Mouse (Mus musculus): ENCODE measurements around the gene Pcdh9. TPM values are rescaled to one million over a fixed set of nuclear protein-coding genes. Genes with fewer than 3 reads are reported as not detected.

The Pcdh9 gene
- polyA plus RNA-seq, 1 experiment from 2014 or later, result 59.7 TPM

DNA sequence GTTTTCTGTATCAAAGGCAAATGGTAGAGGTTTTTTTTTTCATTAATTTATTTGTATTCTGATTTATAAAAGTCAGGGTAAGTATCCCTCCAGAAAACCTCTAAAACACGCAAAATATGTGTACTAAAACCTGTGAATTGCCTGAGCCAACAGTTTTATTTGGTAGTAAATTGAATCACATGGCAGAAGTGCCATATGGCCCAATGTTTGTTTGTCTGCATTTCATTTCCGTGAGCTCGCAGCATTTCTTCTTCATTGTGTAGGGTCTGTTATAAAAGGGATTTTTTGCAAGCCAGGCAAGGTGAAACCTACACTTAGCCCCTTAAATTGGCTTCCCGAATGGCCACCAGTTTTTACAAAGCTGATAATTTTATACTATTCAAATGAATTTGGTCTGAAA is 104.2 kb downstream of the Pcdh9 start:
- no peak overlapping the region for H3K27ac ChIP-seq
- no peaks in the 10 kb centered on the region for H3K4me1 ChIP-seq
- no peaks in the 10 kb centered on the region for H3K36me3 ChIP-seq
- 68% methylated on average over 4 of the region's 4 CpGs for WGBS
- H3K4me3 ChIP-seq, result no peak overlapping the region
- H3K27me3 ChIP-seq, result no peaks in the 10 kb centered on the region
- no peak for ATAC-seq (ENCODE audit: insufficient number of reproducible peaks, insufficient read depth, low FRiP score, low TSS enrichment, low read depth)
- H3K9me3 ChIP-seq, result no peaks in the 10 kb centered on the region
- no peak overlapping the region for H3K4me2 ChIP-seq
- H3K9ac ChIP-seq, result no peak overlapping the region

DNA sequence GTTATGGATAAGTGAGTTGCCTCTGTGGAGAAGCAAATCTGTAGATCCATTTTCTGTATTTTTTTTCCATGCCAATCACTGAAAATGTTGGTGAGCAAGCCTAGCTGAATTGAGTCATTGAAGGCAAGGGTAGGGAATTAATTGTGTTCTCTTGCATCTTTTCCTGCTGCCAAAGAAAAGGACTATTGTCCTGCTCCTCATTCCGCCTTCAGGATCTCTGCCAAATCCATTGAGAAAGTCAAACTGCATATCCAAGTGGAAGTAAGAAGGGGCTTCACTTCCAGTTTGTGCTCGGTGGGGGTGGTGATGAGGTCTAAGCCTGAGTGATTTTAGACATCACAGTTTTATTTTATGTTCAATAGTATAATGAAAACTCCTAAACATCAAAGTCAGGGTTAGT is 105.4 kb downstream of the Pcdh9 start:
- Histone ChIP-seq H3K4me2 (no peak overlapping the region), H3K4me3 (no peak overlapping the region), H3K9me3 (no peaks in the 10 kb centered on the region), H3K27ac (no peak overlapping the region), H3K27me3 (no peaks in the 10 kb centered on the region), H3K36me3 (no peaks in the 10 kb centered on the region), H3K9ac (no peak overlapping the region), H3K4me1 (no peaks in the 10 kb centered on the region)
- WGBS, result 31% methylated on average over 2 of the region's 2 CpGs
- ATAC-seq (ENCODE audit: insufficient number of reproducible peaks, insufficient read depth, low FRiP score, low TSS enrichment, low read depth), result no peak

DNA sequence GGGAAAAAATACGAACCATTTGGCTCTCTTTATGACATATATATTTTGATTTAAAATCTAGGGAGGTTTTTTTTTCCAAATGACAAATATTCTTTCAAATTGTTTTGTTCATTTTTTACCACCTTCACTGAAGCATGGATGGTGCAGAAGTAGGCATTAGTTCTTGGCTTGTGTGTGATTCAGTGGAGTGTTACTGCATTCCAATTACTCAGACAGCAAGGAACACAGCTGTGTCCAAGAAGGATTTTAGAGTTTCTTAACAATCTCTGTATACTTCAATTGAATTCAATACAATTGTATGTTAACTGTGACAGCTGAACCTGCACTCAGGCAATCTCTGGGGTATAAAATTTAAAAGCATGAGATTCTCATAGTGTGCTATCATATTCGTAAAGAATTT is 127.6 kb downstream of the Pcdh9 start:
- Histone ChIP-seq H3K27me3 (no peaks in the 10 kb centered on the region), H3K9me3 (no peaks in the 10 kb centered on the region), H3K4me3 (no peak overlapping the region), H3K9ac (no peak overlapping the region), H3K36me3 (no peaks in the 10 kb centered on the region), H3K27ac (no peak overlapping the region), H3K4me1 (no peaks in the 10 kb centered on the region), H3K4me2 (no peak overlapping the region)
- WGBS, result 72% methylated on average over 2 of the region's 2 CpGs
- ATAC-seq (ENCODE audit: insufficient number of reproducible peaks, insufficient read depth, low FRiP score, low TSS enrichment, low read depth), result no peak

DNA sequence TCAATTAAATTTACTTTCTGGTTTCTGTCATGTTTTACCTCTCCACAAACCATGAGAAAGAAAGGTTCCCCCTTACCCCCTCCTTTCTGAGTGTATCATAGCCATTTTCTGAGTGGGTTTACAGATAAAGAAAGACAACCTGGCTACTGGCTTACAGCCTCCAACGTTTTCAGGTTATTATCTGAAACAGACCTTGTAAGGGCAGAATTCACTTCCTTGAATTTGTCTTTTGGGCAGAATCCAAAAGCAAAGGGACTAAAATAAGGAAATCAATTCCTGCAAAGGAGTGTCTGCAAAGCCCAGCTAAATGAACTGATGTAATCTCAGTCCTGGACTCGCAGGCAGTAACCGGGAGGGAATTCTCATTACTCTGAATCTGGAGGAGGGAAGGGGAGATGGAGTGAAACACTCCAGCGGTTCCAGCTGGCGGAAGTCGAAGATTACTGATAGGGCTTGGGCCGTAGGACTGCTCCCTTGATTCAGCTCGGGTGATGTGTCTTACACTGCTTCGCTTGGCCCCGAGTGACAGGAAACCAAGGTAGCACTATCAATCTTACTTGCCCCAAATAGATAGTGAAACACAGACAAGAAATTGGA is 156.3 kb downstream of the Pcdh9 start:
- H3K9ac ChIP-seq, result no peak overlapping the region
- no peak for ATAC-seq (ENCODE audit: insufficient number of reproducible peaks, insufficient read depth, low FRiP score, low TSS enrichment, low read depth)
- no peaks in the 10 kb centered on the region for H3K4me1 ChIP-seq
- H3K4me2 ChIP-seq, result no peak overlapping the region
- no peaks in the 10 kb centered on the region for H3K36me3 ChIP-seq
- H3K4me3 ChIP-seq, result no peak overlapping the region
- H3K27me3 ChIP-seq, result no peaks in the 10 kb centered on the region
- no peak overlapping the region for H3K27ac ChIP-seq
- WGBS, result 56% methylated on average over 10 of the region's 10 CpGs
- no peaks in the 10 kb centered on the region for H3K9me3 ChIP-seq

DNA sequence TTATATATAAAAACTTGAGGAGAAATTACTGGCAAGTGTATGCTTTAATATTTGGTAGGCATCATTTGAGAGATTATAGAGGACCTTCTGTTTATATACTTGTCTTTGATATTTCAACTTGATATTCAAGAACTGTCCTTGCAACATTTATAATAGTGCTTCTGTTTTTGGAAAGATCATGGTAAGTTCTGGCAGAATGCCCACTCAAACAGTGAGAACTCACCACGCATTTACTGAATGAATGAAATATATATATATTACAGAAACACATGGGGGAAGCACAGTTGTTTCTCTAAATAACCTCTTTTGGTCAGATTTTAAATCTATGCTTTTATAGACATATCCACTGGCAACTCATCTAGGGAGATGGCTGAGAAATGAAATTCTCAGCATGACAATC is 164.7 kb downstream of the Pcdh9 start:
- Histone ChIP-seq H3K36me3 (no peaks in the 10 kb centered on the region), H3K9me3 (no peaks in the 10 kb centered on the region), H3K27me3 (no peaks in the 10 kb centered on the region), H3K4me3 (no peak overlapping the region), H3K4me1 (no peaks in the 10 kb centered on the region), H3K27ac (no peak overlapping the region), H3K9ac (no peak overlapping the region), H3K4me2 (no peak overlapping the region)
- no peak for ATAC-seq (ENCODE audit: insufficient number of reproducible peaks, insufficient read depth, low FRiP score, low TSS enrichment, low read depth)
- 58% methylated on average over 1 of the region's 1 CpGs for WGBS

DNA sequence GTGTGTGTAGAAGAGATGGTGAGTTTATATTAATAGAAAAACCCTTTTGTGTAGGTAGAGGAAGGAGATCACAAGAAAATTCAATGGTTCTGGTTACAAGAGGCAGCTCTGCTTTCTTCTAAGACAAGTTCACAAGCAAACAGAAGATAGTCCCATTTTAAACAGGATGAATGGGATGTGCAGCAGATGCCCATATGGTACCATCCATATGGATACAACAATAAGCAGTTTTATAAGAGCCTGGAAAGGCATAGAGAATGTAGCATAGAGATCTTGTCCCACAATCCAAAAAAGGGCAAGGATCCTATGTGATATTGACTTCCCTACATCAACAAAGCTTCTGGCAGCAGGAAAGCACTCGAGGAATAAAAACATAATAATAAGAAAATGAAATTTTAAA is 171.3 kb downstream of the Pcdh9 start:
- H3K9me3 ChIP-seq, result no peaks in the 10 kb centered on the region
- H3K4me2 ChIP-seq, result no peak overlapping the region
- 64% methylated on average over 1 of the region's 1 CpGs for WGBS
- no peaks in the 10 kb centered on the region for H3K36me3 ChIP-seq
- H3K9ac ChIP-seq, result no peak overlapping the region
- no peaks in the 10 kb centered on the region for H3K4me1 ChIP-seq
- no peaks in the 10 kb centered on the region for H3K27me3 ChIP-seq
- no peak overlapping the region for H3K27ac ChIP-seq
- H3K4me3 ChIP-seq, result no peak overlapping the region
- ATAC-seq (ENCODE audit: insufficient number of reproducible peaks, insufficient read depth, low FRiP score, low TSS enrichment, low read depth), result no peak

DNA sequence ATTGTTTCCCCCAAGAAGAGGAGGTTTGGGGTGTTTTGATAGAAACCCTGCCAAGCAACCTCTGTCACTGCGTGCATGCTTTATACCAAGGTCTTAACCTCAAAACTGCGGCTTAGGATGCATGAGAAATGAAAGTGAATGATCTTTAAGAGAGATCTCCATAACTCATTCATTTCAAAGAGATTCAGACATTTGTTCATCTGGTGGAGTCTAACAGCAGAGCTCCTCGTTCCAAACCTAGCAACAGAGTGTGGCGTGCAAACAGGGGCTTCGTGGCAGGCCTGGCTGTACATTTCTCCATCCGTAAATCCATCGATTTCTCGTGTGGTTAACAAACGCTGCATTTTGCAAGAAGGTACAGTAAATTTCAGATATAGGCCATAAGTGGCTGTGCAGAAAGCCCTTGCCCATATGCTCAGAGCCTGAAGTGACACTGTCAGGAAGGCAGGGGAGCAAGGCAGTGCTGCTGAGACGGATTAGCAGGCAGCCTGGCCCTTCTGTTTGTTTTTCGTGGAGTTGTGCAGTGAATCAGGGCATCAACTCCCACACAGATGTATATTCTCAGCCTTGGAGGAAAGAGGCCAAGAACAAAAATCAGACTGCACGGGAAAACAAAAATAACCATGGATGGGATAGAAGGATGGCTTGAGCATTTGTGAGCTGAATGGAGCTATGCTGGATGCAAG is 177.1 kb downstream of the Pcdh9 start:
- no peaks in the 10 kb centered on the region for H3K27me3 ChIP-seq
- no peaks in the 10 kb centered on the region for H3K36me3 ChIP-seq
- H3K4me1 ChIP-seq, result 0 out of 2 replicates have a peak, but pooled peaks cover 3% of the 10 kb centered on the region
- H3K9ac ChIP-seq, result no peak overlapping the region
- no peak for ATAC-seq (ENCODE audit: insufficient number of reproducible peaks, insufficient read depth, low FRiP score, low TSS enrichment, low read depth)
- H3K4me3 ChIP-seq, result no peak overlapping the region
- no peaks in the 10 kb centered on the region for H3K9me3 ChIP-seq
- WGBS, result 78% methylated on average over 12 of the region's 12 CpGs
- H3K27ac ChIP-seq, result no peak overlapping the region
- H3K4me2 ChIP-seq, result no peak overlapping the region

DNA sequence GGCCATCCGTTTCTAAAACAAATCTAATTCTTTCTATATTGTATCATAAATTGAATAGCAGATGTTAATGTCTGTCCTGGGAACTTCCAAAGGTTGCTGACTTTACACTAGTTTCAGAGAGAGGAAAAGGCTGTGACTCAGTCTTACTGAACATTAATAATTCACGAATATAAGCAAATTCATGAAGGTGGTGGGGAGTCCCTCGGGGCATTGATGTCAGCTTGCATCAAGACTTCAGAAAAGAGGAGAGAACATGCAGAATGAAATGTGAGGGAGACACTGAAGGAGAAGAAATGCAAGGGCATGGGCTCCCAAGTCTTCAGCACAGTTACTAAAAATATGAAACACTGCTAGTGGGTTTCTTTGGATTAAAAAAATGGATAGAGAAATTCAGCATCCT is 181.8 kb downstream of the Pcdh9 start:
- 0 out of 2 replicates have a peak, but pooled peaks cover 3% of the 10 kb centered on the region for H3K4me1 ChIP-seq
- 60% methylated on average over 3 of the region's 3 CpGs for WGBS
- no peak for ATAC-seq (ENCODE audit: insufficient number of reproducible peaks, insufficient read depth, low FRiP score, low TSS enrichment, low read depth)

DNA sequence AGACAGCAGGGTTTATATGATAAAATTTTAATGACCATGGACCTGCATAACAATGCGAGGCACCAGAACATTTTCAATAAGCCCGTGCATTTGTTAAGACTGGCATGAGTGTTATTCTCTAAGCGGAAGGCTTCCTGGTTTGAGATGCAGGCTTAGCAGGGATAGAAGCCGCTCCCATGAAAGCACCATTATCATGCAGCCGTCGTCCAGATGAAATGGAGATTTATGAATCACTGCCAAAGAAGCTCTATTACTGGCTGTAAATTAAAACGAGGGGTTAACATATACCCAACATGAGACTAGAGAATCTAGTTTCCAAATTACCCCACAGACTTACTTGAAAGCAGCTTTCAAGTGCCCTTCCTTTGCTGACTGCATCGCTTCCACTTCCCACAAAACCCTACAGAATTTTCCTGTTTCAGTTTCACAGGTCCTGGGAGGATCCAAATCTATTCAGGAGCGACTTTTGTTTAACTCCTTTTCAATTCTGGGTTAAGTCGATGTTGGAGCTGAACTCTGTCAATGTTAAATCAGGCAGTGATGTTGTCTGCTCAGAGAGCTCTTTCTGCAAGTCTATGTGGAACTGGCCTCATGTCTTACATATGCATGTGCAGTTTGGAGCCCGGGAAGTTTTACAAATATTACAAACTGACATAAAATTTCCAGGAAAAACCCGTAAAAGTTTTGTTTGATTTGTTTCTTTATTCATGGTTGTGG is 188.9 kb downstream of the Pcdh9 start:
- H3K4me3 ChIP-seq, result no peak overlapping the region
- no peaks in the 10 kb centered on the region for H3K9me3 ChIP-seq
- H3K27ac ChIP-seq, result no peak overlapping the region
- no peaks in the 10 kb centered on the region for H3K36me3 ChIP-seq
- H3K4me1 ChIP-seq, result no peaks in the 10 kb centered on the region
- 56% methylated on average over 12 of the region's 12 CpGs for WGBS
- ATAC-seq (ENCODE audit: insufficient number of reproducible peaks, insufficient read depth, low FRiP score, low TSS enrichment, low read depth), result no peak
- peak overlapping the region; percentile 26; the same call in 1 of the 2 replicates for H3K4me2 ChIP-seq
- no peaks in the 10 kb centered on the region for H3K27me3 ChIP-seq
- no peak overlapping the region for H3K9ac ChIP-seq

More for the DNA sequence above, 181.8 kb downstream of the Pcdh9 start:
- Histone ChIP-seq H3K4me2 (no peak overlapping the region), H3K27ac (no peak overlapping the region), H3K36me3 (no peaks in the 10 kb centered on the region), H3K4me3 (no peak overlapping the region), H3K27me3 (no peaks in the 10 kb centered on the region), H3K9ac (no peak overlapping the region), H3K9me3 (no peaks in the 10 kb centered on the region)

DNA sequence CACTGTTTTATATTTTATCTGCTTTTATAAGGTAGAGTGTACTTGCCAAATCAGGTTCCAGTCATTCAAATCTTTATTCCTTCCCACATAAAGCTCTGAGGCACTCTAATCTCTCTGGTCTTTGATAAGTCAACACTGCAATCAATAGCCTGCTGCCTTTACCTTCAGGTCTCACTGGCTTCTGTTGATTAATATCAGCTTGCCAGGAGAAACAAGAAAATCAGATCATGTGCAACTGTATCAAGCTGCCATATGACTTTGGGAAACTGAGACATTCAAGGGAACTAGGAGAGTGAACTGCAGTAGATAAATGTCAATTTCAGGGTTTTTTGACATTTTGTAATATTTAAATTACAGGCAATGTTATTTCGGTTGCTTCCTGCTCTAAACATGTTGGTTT is 189.6 kb downstream of the Pcdh9 start:
- Histone ChIP-seq H3K27ac (no peak overlapping the region), H3K36me3 (no peaks in the 10 kb centered on the region), H3K9me3 (no peaks in the 10 kb centered on the region), H3K4me2 (no peak overlapping the region), H3K9ac (no peak overlapping the region), H3K4me1 (no peaks in the 10 kb centered on the region), H3K27me3 (no peaks in the 10 kb centered on the region), H3K4me3 (no peak overlapping the region)
- ATAC-seq (ENCODE audit: insufficient number of reproducible peaks, insufficient read depth, low FRiP score, low TSS enrichment, low read depth), result no peak
- 69% methylated on average over 1 of the region's 1 CpGs for WGBS

DNA sequence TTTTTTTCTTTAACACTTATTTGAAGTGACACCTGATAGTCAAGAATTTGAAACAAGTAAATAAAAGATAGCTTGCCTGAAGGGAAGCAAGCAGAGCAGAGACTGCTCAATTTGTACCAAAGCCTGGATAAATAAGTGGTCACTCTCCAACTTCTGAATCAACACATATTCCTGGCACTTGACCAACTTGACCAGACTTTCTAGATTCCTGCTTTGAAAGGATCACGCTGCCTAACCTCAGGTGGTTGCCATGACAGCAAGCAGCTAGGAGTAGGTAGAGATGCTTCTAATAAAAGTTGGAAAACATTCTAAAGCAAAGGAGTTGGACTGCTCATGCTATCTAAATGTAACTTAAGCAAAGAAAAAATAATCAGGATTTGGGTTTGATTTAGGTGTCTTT is 205.8 kb downstream of the Pcdh9 start:
- Histone ChIP-seq H3K4me2 (no peak overlapping the region), H3K27ac (no peak overlapping the region), H3K9ac (no peak overlapping the region), H3K27me3 (no peaks in the 10 kb centered on the region), H3K4me1 (no peaks in the 10 kb centered on the region), H3K36me3 (no peaks in the 10 kb centered on the region), H3K4me3 (no peak overlapping the region), H3K9me3 (peaks cover 2% of the 10 kb centered on the region; the same call in 1 of the 2 replicates)
- ATAC-seq (ENCODE audit: insufficient number of reproducible peaks, insufficient read depth, low FRiP score, low TSS enrichment, low read depth), result no peak
- WGBS, result 39% methylated on average over 1 of the region's 1 CpGs
